Mouse (Mus musculus) limb, embryonic 10.5 days (tissue): Measurements from ENCODE around the gene Ilf3. TPM values are rescaled to one million over a fixed set of nuclear protein-coding genes. Genes with fewer than 3 reads are reported as not detected.

Experiments
- DNase-seq: peaks from one replicate; pipeline ENCODE4 v3.0.0-alpha.2; 2017; ENCODE audit warnings: low spot score
- H3K27ac ChIP-seq: fragments of 300-500 bp; sonication (generic); 2 replicates; pipeline ENCODE4 v1.5.1; 2016; ENCODE audit warnings: mild to moderate bottlenecking
- H3K27me3 ChIP-seq: fragments of 300-500 bp; sonication (generic); 2 replicates; pipeline ENCODE4 v1.6.1; 2016; ENCODE audit warnings: low read depth, mild to moderate bottlenecking; ENCODE audit not compliant: poor library complexity, severe bottlenecking
- H3K36me3 ChIP-seq: fragments of 300-500 bp; sonication (generic); 2 replicates; pipeline ENCODE4 v1.6.1; 2016; ENCODE audit warnings: mild to moderate bottlenecking, moderate library complexity
- H3K4me1 ChIP-seq: fragments of 300-500 bp; sonication (generic); 2 replicates; pipeline ENCODE4 v1.6.1; 2016
- H3K4me3 ChIP-seq: fragments of 300-500 bp; sonication (generic); 2 replicates; pipeline ENCODE4 v1.5.1; 2016; ENCODE audit warnings: mild to moderate bottlenecking, moderate library complexity
- H3K9me3 ChIP-seq: fragments of 300-500 bp; sonication (generic); replicated peaks from 2 replicates; pipeline ENCODE4 v1.6.1; 2016; ENCODE audit warnings: mild to moderate bottlenecking
- WGBS: fragments of 180-500 bp; shearing (Covaris S2); methylation state at CpG from one replicate; pipeline ENCODE4 v1.1.7; 2016; 5-methylcytosine and 5-hydroxymethylcytosine counted together
- polyA plus RNA-seq: library from polyadenylated mRNA; unstranded; fragments of >200 nt; fragmentation: Nextera tagmentation; extraction: Ambion mirVana; gene quantifications from 2 replicates; pipeline ENCODE4 v1.2.1, GENCODE M21; 2016

The Ilf3 gene
- polyA plus RNA-seq, 1 experiment from 2014 or later, result 362 TPM

DNA sequence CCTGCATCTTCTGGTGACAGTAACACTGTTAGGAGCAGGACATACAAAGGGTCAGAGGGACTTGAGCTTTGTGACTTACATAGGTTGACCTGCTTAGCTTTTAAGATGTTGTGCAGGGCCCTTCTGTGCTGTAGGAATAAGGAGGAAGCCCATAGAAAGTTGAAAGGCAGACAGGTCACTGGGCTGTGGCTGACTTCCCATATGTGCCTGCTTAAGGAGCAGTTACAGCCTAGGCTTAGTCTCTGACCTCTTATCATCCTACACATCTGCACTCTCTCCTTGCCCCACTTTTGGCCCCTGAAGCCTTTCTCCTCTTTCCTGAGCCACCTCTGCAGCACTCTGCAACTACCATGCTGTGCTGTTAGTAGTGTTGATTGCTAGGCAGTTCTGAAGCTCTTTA, 16.3 kb downstream of the Ilf3 start:
- no peak overlapping the region for H3K27ac ChIP-seq
- no peak for DNase-seq
- H3K36me3 ChIP-seq, result peaks cover 88% of the 10 kb centered on the region
- H3K4me3 ChIP-seq, result no peak overlapping the region
- no peaks in the 10 kb centered on the region for H3K4me1 ChIP-seq
- no peaks in the 10 kb centered on the region for H3K27me3 ChIP-seq
- H3K9me3 ChIP-seq, result no peaks in the 10 kb centered on the region

- H3K4me3 ChIP-seq, result no peak overlapping the region
- no peaks in the 10 kb centered on the region for H3K9me3 ChIP-seq
- no peak overlapping the region for H3K27ac ChIP-seq
- WGBS, result 95% methylated on average over 10 of the region's 10 CpGs
- peaks cover 99% of the 10 kb centered on the region for H3K36me3 ChIP-seq
- DNase-seq, result no peak
- H3K27me3 ChIP-seq, result no peaks in the 10 kb centered on the region
- no peaks in the 10 kb centered on the region for H3K4me1 ChIP-seq
These were observed 25.0 kb downstream of the Ilf3 start for GRCm38 (mm10) chr9:21392646-21393175.

DNA sequence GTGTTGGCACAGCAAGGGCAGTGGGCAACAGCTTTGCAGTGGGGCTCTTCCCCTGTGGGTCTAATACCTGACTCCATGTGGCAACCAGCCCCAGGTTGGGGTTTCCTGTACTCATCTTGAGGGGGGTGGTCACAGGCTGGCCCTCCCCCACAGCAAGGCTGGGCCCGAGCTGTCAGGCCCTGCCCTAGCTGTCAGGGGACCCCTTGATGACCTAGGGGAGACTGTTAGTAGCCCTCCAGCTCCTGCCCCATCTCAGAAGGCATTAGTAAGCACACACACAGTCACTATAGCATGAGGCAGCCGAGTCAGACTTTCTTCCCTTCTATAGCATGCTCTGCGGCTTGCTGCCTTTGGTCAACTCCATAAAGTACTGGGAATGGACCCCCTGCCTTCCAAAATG, 28.0 kb downstream of the Ilf3 start:
- Histone ChIP-seq H3K4me3 (no peak overlapping the region), H3K9me3 (no peaks in the 10 kb centered on the region), H3K27ac (no peak overlapping the region), H3K4me1 (no peaks in the 10 kb centered on the region), H3K36me3 (peaks cover 100% of the 10 kb centered on the region), H3K27me3 (no peaks in the 10 kb centered on the region)
- 97% methylated on average over 3 of the region's 3 CpGs for WGBS
- no peak for DNase-seq

GRCm38 (mm10) chr9:21397170-21397569, 29.5 kb downstream of the Ilf3 start:
- Histone ChIP-seq H3K9me3 (no peaks in the 10 kb centered on the region), H3K4me1 (no peaks in the 10 kb centered on the region), H3K27ac (no peak overlapping the region), H3K36me3 (peaks cover 100% of the 10 kb centered on the region), H3K4me3 (no peak overlapping the region), H3K27me3 (no peaks in the 10 kb centered on the region)
- DNase-seq, result no peak
- WGBS, result 98% methylated on average over 3 of the region's 3 CpGs

GRCm38 (mm10) chr9:21401042-21401441, 33.4 kb downstream of the Ilf3 start:
- peaks cover 100% of the 10 kb centered on the region for H3K36me3 ChIP-seq
- H3K27ac ChIP-seq, result no peak overlapping the region
- H3K4me1 ChIP-seq, result no peaks in the 10 kb centered on the region
- H3K27me3 ChIP-seq, result no peaks in the 10 kb centered on the region
- no peak overlapping the region for H3K4me3 ChIP-seq
- 98% methylated on average over 9 of the region's 9 CpGs for WGBS
- DNase-seq, result no peak
- no peaks in the 10 kb centered on the region for H3K9me3 ChIP-seq

- WGBS, result 85% methylated on average over 11 of the region's 11 CpGs
- Histone ChIP-seq H3K27me3 (no peaks in the 10 kb centered on the region), H3K36me3 (peaks cover 94% of the 10 kb centered on the region)
These were observed 35.1 kb downstream of the Ilf3 start for GRCm38 (mm10) chr9:21402764-21403253.

GRCm38 (mm10) chr9:21403745-21404144, 36.1 kb downstream of the Ilf3 start:
- Histone ChIP-seq H3K36me3 (peaks cover 87% of the 10 kb centered on the region), H3K27ac (no peak overlapping the region), H3K27me3 (no peaks in the 10 kb centered on the region), H3K4me1 (no peaks in the 10 kb centered on the region), H3K9me3 (no peaks in the 10 kb centered on the region), H3K4me3 (no peak overlapping the region)
- WGBS, result 97% methylated on average over 5 of the region's 5 CpGs
- no peak for DNase-seq

More at GRCm38 (mm10) chr9:21402764-21403253, 35.1 kb downstream of the Ilf3 start:
- H3K4me3 ChIP-seq, result no peak overlapping the region
- H3K27ac ChIP-seq, result no peak overlapping the region
- no peak for DNase-seq
- no peaks in the 10 kb centered on the region for H3K4me1 ChIP-seq
- no peaks in the 10 kb centered on the region for H3K9me3 ChIP-seq

GRCm38 (mm10) chr9:21405525-21405924, 37.9 kb downstream of the Ilf3 start:
- no peaks in the 10 kb centered on the region for H3K4me1 ChIP-seq
- no peak for DNase-seq
- no peak overlapping the region for H3K4me3 ChIP-seq
- H3K27me3 ChIP-seq, result no peaks in the 10 kb centered on the region
- peaks cover 69% of the 10 kb centered on the region for H3K36me3 ChIP-seq
- H3K27ac ChIP-seq, result no peak overlapping the region
- H3K9me3 ChIP-seq, result no peaks in the 10 kb centered on the region
- WGBS, result 70% methylated on average over 4 of the region's 4 CpGs

GRCm38 (mm10) chr9:21407951-21408350, 40.3 kb downstream of the Ilf3 start:
- WGBS, result 27% methylated on average over 4 of the region's 4 CpGs
- Histone ChIP-seq H3K36me3 (peaks cover 45% of the 10 kb centered on the region), H3K4me1 (peaks cover 11% of the 10 kb centered on the region), H3K27me3 (no peaks in the 10 kb centered on the region), H3K9me3 (no peaks in the 10 kb centered on the region), H3K27ac (no peak overlapping the region), H3K4me3 (no peak overlapping the region)
- DNase-seq, result no peak

DNA sequence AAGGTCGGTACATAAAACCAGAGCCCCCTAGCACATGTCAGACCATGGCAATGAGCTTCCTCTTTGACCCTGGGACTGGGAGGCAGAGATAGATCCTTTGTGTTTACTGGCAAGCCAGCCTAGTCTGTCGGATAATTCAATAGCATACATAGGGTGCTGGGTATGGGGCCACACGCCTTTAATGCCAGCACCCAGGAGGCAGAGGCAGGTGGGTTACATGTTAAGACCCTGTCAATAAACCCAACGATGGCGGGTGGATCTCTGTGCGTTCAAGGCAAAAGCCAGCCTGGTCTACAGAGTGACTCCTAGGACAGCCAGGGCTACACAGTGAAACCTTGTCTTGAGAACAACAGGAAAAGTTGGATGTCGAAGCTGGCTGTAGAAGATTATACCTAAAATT, 41.0 kb downstream of the Ilf3 start:
- Histone ChIP-seq H3K27me3 (no peaks in the 10 kb centered on the region), H3K27ac (no peak overlapping the region), H3K4me3 (no peak overlapping the region), H3K36me3 (peaks cover 39% of the 10 kb centered on the region), H3K4me1 (peaks cover 11% of the 10 kb centered on the region), H3K9me3 (no peaks in the 10 kb centered on the region)
- no peak for DNase-seq
- WGBS, result 77% methylated on average over 7 of the region's 7 CpGs

GRCm38 (mm10) chr9:21409592-21410317, 42.1 kb downstream of the Ilf3 start:
- 33% methylated on average over 9 of the region's 9 CpGs for WGBS
- DNase-seq, result peak; percentile 87
- Histone ChIP-seq H3K4me1 (peaks cover 11% of the 10 kb centered on the region), H3K36me3 (peaks cover 39% of the 10 kb centered on the region), H3K27ac (no peak overlapping the region), H3K27me3 (no peaks in the 10 kb centered on the region), H3K9me3 (no peaks in the 10 kb centered on the region), H3K4me3 (no peak overlapping the region)

- H3K27ac ChIP-seq, result peak within 1 kb of the TSS; percentile 84
- DNase-seq, result peak; percentile 89
- H3K4me1 ChIP-seq, result peaks cover 11% of the 10 kb centered on the region
- H3K27me3 ChIP-seq, result no peaks in the 10 kb centered on the region
- H3K36me3 ChIP-seq, result peaks cover 36% of the 10 kb centered on the region
- WGBS, result 3% methylated on average over 53 of the region's 53 CpGs
- peak within 1 kb of the TSS; percentile 69 for H3K4me3 ChIP-seq
- H3K9me3 ChIP-seq, result no peaks in the 10 kb centered on the region
These were observed 44.2 kb downstream of the Ilf3 start, which contains the start of gene Qtrt1 for GRCm38 (mm10) chr9:21411669-21412550. TSS of gene Qtrt1 (plus strand) at chr9:21411837.

GRCm38 (mm10) chr9:21417866-21418265, 50.2 kb downstream of the Ilf3 start:
- DNase-seq, result no peak
- Histone ChIP-seq H3K36me3 (peaks cover 83% of the 10 kb centered on the region), H3K4me3 (no peak overlapping the region), H3K27me3 (no peaks in the 10 kb centered on the region), H3K4me1 (no peaks in the 10 kb centered on the region), H3K27ac (no peak overlapping the region), H3K9me3 (no peaks in the 10 kb centered on the region)
- 100% methylated on average over 2 of the region's 2 CpGs for WGBS
